Mouse (Mus musculus) embryonic stem cell, embryonic (primary cell): Measurements from ENCODE around the gene Bcl10.

Source experiments
- CTCF ChIA-PET, 4 experiments: fragments of 300-600 bp in 2 of 4; fragments of 350-600 bp in 2 of 4; sonication (Branson Sonifier 250); formaldehyde crosslinking; loops; one replicate each; lab custom pipeline; 2022; ENCODE audit warnings: inconsistent platforms in 2 of 4; lab: Charles Lee
- POLR2A ChIA-PET, 4 experiments: fragments of 300-600 bp in 2 of 4; fragments of 350-600 bp in 2 of 4; sonication (Branson Sonifier 250); formaldehyde crosslinking; loops; one replicate each; lab custom pipeline; 2022; ENCODE audit warnings: antibody characterized with exemption in 4 of 4, inconsistent platforms in 1 of 4; lab: Charles Lee

The Bcl10 gene

DNA sequence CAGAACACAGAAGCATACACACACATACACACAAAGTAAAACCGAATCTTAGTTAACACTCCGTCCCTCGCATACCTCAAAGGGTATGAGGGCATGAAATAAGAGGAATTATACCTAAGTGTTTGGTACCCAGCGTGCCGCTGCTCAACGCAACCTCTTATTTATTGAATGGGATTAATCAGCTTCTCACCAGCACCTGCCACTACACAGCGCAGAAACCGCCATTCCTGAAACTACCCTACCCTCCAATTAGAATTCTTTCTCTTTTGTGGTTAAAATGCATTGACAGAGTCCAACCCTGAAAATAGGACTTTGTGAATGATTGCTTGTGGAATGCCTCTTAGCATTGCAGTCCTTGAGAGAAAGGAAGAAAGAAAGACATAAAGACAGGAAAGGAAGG is 19.1 kb upstream of the Bcl10 start:
- ChIA-PET CTCF (interaction anchor here (0.6 to 1.2 kb wide), 4 partner anchors 80 to 492 kb away, joined by 4 to 9 read pairs (median 6); partner anchors contain the start of gene Ccn1 (in 1 of the 4)), POLR2A (interaction anchor here in 2 of 4 experiments (1.2 to 1.7 kb wide), 3 partner anchors 9 to 31 kb away, joined by 4 to 6 read pairs (median 4); no protein-coding TSS in a partner anchor)

DNA sequence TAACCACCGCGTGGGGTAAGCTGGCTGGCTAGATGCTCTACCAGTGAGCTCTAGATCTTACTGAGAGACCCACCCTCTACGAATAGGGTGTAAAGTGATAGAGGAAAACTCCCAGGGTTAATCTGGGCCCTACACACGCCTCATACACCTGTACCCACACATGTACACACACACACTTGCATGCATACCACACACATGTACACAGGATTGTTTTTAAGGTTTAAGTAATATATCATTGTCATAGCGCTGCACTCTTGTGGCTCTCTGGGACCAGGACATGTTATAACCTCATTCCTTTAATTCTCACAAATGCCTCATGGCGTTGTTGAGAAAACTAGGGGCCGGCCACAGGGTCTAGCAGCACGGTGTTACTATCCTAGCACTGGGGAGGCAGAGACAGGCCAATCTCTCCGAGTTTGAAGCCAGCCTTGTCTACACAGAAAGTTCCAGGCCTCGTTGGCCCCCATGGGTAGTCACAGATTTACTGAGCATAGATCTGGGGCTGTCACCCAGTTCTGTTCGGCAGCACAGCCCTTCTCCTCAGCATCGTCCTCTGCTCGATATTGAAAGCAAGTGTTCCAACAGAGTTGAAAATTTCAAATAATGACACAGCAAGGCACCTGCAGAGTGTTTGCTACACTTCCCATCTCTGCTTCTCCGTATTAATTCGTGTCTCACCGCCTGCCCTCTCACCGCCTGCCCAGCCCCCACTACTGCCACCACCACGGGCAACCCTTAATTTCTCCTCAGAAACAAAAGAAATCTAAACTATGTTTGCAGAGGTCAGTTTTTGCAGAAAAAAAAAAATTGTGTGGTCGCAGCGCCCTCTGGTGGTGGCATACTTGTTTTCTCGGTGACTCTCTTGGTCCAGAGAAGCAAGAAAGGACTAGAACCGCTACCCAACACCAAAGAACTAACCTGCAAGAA is 17.5 kb upstream of the Bcl10 start:
- ChIA-PET CTCF (interaction anchor here in 3 of 4 experiments (0.5 to 1.2 kb wide), 12 partner anchors 44 to 1041 kb away, joined by 3 to 7 read pairs (median 3); no protein-coding TSS in a partner anchor), POLR2A (interaction anchor here in 2 of 4 experiments (0.6 to 1.2 kb wide), 3 partner anchors 9 to 627 kb away, joined by 3 to 6 read pairs (median 4); partner anchors contain the start of gene Ccn1 (in 1 of the 2))

DNA sequence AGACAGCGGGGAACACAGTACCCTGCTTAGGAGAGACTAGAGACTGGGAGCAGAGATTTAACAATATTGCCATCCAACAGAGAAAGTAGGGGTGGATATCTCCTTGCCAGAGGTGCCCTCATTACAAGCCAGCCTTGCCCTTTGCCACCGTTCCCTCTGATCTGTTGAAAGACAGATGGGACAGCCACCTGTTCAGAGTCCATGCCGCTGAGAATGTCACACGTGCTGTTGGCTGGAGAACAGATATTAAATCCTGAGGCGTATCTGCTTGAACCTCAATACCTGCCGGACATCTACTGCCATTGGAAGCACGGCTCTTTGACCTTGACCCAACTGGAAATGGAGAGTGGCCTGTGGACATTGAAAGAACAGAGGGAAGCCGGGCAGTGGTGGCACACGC is 16.0 kb upstream of the Bcl10 start:
- POLR2A ChIA-PET, result no interaction called here
- CTCF ChIA-PET, result interaction anchor here in 1 of 4 experiments (1.2 kb wide), 1 partner anchor 494 kb away, joined by 3 read pairs; no protein-coding TSS in a partner anchor

DNA sequence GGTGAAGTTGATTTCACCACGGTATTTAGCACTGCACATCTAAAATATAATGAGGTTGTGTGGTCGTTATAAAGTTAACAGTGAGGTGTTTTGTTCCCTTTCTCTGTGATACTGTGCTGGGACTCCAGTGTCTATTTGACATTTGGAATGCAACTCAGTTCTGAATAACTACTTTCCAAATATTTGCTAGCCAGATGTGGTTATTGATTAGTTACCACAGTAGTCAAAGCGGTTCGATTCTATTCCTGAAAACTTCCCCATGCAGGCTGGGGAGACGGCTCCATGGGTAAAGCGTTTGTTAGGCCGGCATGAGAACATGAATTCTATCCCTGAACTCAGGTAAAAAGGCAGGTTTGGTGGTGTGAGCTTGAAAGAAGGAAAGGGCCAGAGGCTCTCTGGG is 10.1 kb upstream of the Bcl10 start:
- CTCF ChIA-PET, result interaction anchor here in 2 of 4 experiments (1.0 to 1.2 kb wide), 2 partner anchors 26 to 265 kb away, joined by 3 to 4 read pairs; no protein-coding TSS in a partner anchor
- POLR2A ChIA-PET, result interaction anchor here in 2 of 4 experiments (0.9 to 3.0 kb wide), 14 partner anchors 9 to 308 kb away, joined by 3 to 18 read pairs (median 5); partner anchors contain the start of genes Bcl10 (in 1 of the 2) and Syde2 (in 1 of the 2)

DNA sequence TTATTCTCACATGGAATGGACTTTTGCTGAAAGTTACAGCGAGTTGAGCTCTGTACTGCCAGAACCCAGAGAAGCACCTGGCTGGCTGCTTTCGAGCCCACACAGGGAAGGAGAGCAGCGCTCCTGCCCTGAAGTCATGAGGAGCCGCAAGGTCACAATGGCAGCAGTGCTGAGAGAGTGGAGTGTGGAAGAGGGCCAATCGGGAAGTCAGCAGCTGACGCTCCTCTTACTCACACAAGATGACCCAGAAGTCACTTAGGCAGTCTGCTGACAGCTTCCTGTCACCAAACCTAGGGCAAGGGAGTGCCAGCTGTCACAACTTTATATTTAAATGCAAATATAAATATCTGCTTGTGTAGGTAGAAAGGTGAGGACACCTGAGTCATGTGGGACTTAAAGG is 9.3 kb upstream of the Bcl10 start:
- ChIA-PET POLR2A (interaction anchor here in 2 of 4 experiments (0.9 to 3.0 kb wide), 22 partner anchors 9 to 337 kb away, joined by 3 to 18 read pairs (median 4); partner anchors contain the start of genes 2410004B18Rik (in 1 of the 2), Bcl10 (in 1 of the 2), Syde2 (in 1 of the 2) and Znhit6 (in 1 of the 2)), CTCF (interaction anchor here (0.6 to 1.2 kb wide), 9 partner anchors 25 to 501 kb away, joined by 3 to 14 read pairs (median 3); partner anchors contain the start of gene Ccn1 (in 1 of the 4))

DNA sequence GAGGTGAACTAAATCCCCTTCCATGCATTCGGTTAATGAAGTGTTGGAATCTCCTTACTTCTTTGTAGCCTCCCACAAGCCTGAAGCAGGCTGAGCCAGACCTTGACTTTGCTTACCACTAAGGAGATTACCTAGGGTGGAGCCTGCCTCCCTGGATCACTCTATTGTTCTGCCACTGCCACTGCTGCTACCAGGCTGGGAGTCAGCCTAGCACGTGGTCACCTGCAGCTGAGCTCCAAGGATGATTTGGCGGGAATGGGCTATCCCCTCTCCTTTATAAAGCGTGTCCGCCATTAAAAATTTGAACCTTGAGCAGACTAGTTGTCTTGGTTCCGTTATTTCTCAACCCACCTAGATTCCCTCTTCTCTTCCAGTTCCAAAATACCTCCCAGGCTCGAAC is 8.7 kb upstream of the Bcl10 start:
- CTCF ChIA-PET, result interaction anchor here (0.6 to 1.2 kb wide), 8 partner anchors 25 to 1161 kb away, joined by 3 to 6 read pairs (median 3); partner anchors contain the start of gene Ccn1 (in 1 of the 4)
- POLR2A ChIA-PET, result interaction anchor here (0.6 to 3.0 kb wide), 20 partner anchors 8 to 338 kb away, joined by 3 to 18 read pairs (median 4); partner anchors contain the start of genes 2410004B18Rik (in 1 of the 4), Bcl10 (in 1 of the 4), Syde2 (in 1 of the 4) and Znhit6 (in 1 of the 4)

DNA sequence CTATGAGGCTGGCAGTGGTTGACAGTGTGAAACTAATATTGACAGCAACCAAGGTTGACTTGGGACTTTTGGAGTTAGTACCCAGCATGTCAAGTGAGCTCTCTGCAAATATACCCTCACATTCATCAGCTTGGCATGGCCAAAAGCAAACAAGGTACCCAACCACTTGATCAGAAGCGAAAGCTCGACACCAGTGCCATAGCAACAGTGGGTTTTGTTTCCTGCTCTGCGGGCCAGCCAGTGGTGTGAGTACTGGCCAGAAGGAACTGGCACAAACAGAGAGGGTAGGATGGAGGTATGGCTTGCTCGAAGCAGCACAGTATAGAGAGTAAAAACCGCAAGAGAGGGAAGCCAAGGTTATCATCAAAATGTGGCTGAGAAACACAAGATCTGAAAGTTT is 6.2 kb upstream of the Bcl10 start:
- ChIA-PET POLR2A (interaction anchor here in 2 of 4 experiments (0.9 to 1.4 kb wide), 2 partner anchors 8 to 71 kb away, joined by 3 to 5 read pairs; partner anchors contain the start of gene Syde2 (in 1 of the 2)), CTCF (no interaction called here)

DNA sequence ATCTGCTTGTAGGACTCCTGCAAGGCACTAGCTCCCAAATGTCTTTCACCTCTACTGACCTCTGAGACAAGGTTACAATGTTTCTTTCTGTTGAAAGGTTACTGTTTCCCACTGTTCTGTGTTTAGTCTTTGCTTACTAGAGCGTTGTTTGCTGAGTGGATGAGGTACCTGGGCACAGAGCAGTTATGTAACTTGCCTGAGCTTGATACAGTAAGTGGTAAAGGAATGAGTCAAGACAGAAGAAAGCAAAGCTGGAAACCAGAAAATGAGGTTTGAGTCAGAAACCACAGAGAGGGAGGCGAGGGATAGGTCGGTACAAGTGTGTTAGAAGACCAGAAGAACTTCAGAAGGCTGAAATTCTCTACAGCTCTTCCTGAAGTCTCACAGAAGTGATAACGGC is 5.8 kb upstream of the Bcl10 start:
- ChIA-PET CTCF (no interaction called here), POLR2A (interaction anchor here in 1 of 4 experiments (0.9 kb wide), 1 partner anchor 71 kb away, joined by 3 read pairs; the partner anchor contains the start of gene Syde2)

DNA sequence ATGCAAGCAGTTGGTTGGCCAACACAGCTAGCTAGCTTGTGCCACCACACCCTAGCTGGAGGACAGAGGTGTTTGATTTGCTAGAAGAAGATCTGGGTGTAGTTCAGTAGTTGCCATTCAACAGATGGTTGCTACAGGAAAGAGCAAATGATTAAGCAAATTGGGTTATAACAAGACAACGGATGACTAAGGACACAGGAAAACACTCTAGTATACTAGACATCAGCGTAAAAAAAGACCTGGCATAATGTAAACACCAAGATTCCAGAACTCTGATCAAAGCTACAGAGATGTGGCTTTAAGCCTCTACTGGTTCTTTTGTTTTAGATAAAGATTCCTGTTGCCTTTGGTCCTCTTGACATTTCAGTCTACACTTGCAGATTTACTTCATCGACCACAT is 367 bp downstream of the Bcl10 start:
- ChIA-PET CTCF (interaction anchor here in 1 of 4 experiments (2.3 kb wide), 1 partner anchor 15 kb away, joined by 7 read pairs; the partner anchor contains the start of gene 2410004B18Rik), POLR2A (interaction anchor here (0.7 to 2.3 kb wide), 13 partner anchors 9 to 511 kb away, joined by 3 to 11 read pairs (median 5); partner anchors contain the start of gene Ccn1 (in 2 of the 4))

DNA sequence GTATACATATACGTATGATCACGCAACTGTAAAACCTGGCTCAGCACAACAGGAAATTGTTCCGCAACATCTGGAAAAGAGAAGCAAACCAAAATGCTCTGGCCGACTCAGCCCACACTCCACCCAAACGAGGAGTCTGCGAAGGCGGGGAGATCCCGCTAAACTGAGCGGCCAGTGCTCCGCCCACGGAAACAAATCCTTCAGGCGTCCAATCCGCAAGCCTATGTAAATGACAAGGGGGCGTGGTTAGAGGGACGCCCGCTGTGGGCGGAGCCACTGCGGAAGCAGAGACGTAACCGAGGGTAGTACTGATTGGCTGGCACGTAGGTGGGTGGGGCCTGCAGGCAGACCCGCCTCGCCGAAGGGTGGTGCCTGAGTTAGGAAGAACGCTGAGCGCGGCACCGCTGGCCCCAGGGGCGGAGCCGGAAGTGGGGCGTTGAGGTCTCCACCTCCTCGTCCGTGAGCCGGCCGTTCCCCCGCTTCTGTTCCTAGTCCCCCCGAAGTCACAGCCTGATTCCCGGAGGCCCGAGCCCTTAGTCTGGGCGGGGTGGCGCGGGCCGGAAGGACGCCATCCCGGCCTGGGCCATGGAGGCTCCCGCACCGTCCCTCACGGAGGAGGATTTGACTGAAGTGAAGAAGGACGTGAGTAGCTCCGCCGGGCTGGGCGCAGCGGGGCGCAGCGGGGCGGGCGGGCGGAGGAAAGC is 1.4 kb downstream of the Bcl10 start:
- ChIA-PET POLR2A (interaction anchor here in 3 of 4 experiments (0.5 to 3.3 kb wide), 33 partner anchors 8 to 1120 kb away, joined by 3 to 19 read pairs (median 5); partner anchors contain the start of genes 2410004B18Rik (in 3 of the 3), Ccn1 (in 2 of the 3) and Znhit6 (in 1 of the 3)), CTCF (interaction anchor here in 2 of 4 experiments (0.8 to 2.3 kb wide), 5 partner anchors 13 to 511 kb away, joined by 3 to 7 read pairs (median 4); partner anchors contain the start of gene 2410004B18Rik (in 1 of the 2))

DNA sequence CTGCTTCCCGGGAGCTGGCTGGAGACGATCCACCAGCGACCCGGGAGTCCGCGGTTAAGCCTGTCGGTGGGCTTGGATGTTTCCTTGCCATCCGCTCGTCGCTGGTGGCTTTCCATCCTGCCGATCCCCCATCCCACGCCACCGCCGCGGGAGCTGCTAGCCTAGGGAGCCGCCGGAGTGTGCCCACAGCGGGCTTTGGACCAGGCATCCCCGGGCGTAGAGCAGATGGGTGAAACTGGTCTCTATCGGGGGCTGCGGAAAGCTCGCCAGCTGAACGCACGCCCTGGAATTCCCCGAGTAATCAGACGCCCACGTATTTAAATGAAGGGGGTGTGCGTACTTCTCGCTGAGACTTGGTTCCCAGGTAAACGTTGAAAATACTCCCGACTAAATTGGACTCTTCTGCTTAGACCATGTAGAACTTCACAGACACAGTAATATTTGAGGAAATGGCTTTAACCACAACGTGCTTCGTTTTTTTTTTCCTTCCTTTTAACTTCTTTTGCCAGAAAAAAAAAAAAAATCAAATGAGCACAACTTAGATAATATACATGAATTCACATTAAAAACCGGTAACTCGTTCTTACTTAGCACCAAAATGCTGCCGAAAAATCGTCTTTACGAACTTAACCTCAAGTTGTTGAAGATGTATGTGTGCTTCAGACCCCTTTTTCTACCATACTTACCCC is 2.2 kb downstream of the Bcl10 start:
- ChIA-PET POLR2A (interaction anchor here in 3 of 4 experiments (0.5 to 3.3 kb wide), 26 partner anchors 9 to 1121 kb away, joined by 3 to 19 read pairs (median 4); partner anchors contain the start of genes 2410004B18Rik (in 3 of the 3), Ccn1 (in 2 of the 3) and Znhit6 (in 1 of the 3)), CTCF (interaction anchor here in 2 of 4 experiments (0.8 to 2.3 kb wide), 7 partner anchors 13 to 512 kb away, joined by 3 to 7 read pairs (median 4); partner anchors contain the start of gene 2410004B18Rik (in 2 of the 2))

DNA sequence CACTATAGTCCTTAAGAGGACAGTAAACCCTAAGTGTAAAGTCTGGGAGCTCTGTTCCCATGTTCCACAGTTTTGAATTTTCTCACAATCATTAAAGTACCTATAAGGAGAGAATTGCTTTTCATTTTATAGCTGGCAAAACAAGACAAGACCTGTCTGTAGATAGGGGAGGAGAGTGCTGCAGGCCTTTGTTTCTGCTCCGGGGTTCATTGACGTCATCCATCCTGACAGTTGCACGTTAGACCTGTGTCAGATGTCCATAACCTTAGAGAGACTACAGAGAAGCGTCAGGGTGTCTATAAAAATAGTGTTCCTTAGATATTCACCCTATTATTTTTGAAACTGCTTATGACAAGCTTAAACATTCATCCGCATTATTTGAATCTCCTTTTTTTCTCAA is 2.9 kb downstream of the Bcl10 start:
- ChIA-PET POLR2A (interaction anchor here in 3 of 4 experiments (0.6 to 3.3 kb wide), 11 partner anchors 12 to 339 kb away, joined by 3 to 19 read pairs (median 8); partner anchors contain the start of genes 2410004B18Rik (in 2 of the 3) and Ccn1 (in 2 of the 3)), CTCF (interaction anchor here in 3 of 4 experiments (0.6 to 1.4 kb wide), 3 partner anchors 12 to 491 kb away, joined by 3 to 7 read pairs (median 4); partner anchors contain the start of gene 2410004B18Rik (in 1 of the 3))

DNA sequence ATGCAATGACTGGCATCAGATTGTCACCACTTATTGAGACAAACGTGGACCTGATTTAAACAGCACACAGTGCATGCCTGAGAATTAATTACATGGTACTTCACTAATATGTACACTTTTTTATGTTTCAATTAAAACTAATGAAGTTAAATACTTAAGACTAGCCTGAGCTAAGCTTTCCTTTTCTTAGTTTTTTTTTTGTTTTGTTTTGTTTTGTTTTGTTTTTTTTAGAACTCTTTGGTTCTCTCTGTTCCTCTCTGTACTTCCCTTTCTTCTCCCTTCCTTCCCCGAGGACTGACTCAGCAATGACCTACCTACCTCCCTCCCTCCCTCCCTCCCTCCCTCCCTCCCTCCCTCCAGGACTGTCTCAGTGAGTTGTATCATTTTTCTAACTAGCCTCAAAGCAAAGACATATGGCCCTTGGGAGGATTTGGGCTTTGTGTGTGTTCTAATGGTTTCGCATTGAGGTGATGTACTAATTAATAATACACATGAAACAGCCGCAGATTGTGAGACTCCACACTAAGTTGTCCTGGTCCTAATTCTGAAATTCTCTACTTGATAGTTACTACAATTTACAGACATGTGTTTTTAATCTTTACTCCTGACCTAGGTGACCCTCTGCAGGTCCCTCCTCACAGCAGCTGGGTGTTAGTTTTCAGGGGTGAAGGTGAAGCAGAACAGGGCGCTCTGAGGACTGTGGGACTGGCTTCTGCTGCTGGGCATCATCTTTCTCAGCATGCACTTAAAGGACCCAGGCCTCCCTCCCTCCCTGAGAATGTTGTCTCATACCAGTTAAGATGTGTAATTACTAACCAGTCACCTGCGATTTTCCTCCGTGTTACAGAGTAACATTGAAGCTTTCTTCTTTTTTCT is 7.2 kb downstream of the Bcl10 start:
- CTCF ChIA-PET, result no interaction called here
- POLR2A ChIA-PET, result interaction anchor here in 1 of 4 experiments (1.0 kb wide), 1 partner anchor 10 kb away, joined by 3 read pairs; no protein-coding TSS in a partner anchor

DNA sequence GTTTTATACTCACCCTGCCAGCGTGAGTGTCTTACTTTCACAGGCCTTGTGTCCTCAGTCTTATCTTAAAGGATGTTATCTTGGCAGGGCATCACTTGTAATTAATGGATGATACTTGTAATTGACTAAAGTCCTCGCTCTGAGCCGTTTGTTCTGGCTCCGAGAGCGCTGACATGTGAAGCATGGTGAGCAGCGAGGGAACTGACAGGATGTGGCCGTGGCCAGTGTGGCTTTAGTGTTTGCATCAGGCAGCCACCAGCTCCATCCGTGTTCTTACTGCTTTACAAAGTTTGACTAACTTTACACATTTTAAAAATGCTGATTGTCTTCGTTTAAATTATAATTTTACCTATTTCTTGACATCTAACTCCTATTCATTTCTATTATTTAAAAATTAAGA is 11.2 kb downstream of the Bcl10 start:
- ChIA-PET CTCF (no interaction called here), POLR2A (interaction anchor here in 1 of 4 experiments (0.8 kb wide), 1 partner anchor 10 kb away, joined by 3 read pairs; no protein-coding TSS in a partner anchor)
